Mouse (Mus musculus): ENCODE results near the gene Pkd1l3. TPM values are rescaled to one million over a fixed set of nuclear protein-coding genes. Genes with fewer than 3 reads are reported as not detected.
A peak's percentile ranks its signal among the peaks of the same experiment; 100 is the strongest.

Pkd1l3 gene
- 0.13 and 0.22 TPM in 2 replicates for polyA plus RNA-seq (2016; fragmentation: Nextera tagmentation; extraction: Ambion mirVana)

GRCm38 (mm10) chr8:109614243-109615210 lies at the start of gene Pkd1l3:
Pkd1l3 (plus strand) TSS chr8:109614517.
- 62% methylated on average over 27 of the region's 27 CpGs for WGBS
- Histone ChIP-seq H3K27ac (no peak within 1 kb of the TSS), H3K4me3 (no peak within 1 kb of the TSS), H3K9me3 (peaks cover 2% of the 10 kb centered on the region; the same call in 1 of the 2 replicates), H3K4me1 (no peaks in the 10 kb centered on the region), H3K27me3 (no peaks in the 10 kb centered on the region), H3K9ac (no peak within 1 kb of the TSS), H3K36me3 (no peaks in the 10 kb centered on the region), H3K4me2 (replicated peaks) (no peak within 1 kb of the TSS)
- ATAC-seq (ENCODE audit: insufficient number of reproducible peaks, insufficient read depth, low FRiP score, low TSS enrichment): no peak

GRCm38 (mm10) chr8:109564766-109565165 lies 49.6 kb upstream of the Pkd1l3 start:
- ATAC-seq (ENCODE audit: insufficient number of reproducible peaks, insufficient read depth, low FRiP score, low TSS enrichment): no peak
- peaks cover 38% of the 10 kb centered on the region for H3K36me3 ChIP-seq
- H3K27me3 ChIP-seq: no peaks in the 10 kb centered on the region
- H3K9me3 ChIP-seq: no peaks in the 10 kb centered on the region
- peak overlapping the region; percentile 76 for H3K4me3 ChIP-seq
- peak overlapping the region; percentile 91 for H3K9ac ChIP-seq
- 4% methylated on average over 10 of the region's 10 CpGs for WGBS
- peaks cover 15% of the 10 kb centered on the region; the same call in 1 of the 2 replicates for H3K4me1 ChIP-seq
- peak overlapping the region; percentile 72 for H3K4me2 ChIP-seq (replicated peaks)
- peak overlapping the region; percentile 89; the same call in 1 of the 2 replicates for H3K27ac ChIP-seq

GRCm38 (mm10) chr8:109565498-109566333 lies 48.6 kb upstream of the Pkd1l3 start, which contains the start of the genes Dhx38 and Txnl4b:
Dhx38 (minus strand) TSS chr8:109565861.
Txnl4b (plus strand) TSS chr8:109565892.
- H3K9me3 ChIP-seq: no peaks in the 10 kb centered on the region
- no peaks in the 10 kb centered on the region for H3K27me3 ChIP-seq
- peak; percentile 100 for ATAC-seq (ENCODE audit: insufficient number of reproducible peaks, insufficient read depth, low FRiP score, low TSS enrichment)
- H3K4me3 ChIP-seq: peak within 1 kb of the TSS; percentile 76
- peak within 1 kb of the TSS; percentile 89 for H3K27ac ChIP-seq
- H3K9ac ChIP-seq: peak within 1 kb of the TSS; percentile 91
- peaks cover 31% of the 10 kb centered on the region for H3K36me3 ChIP-seq
- peak within 1 kb of the TSS; percentile 72 for H3K4me2 ChIP-seq (replicated peaks)
- under 1% methylated on average over 52 of the region's 52 CpGs for whole genome bisulfite sequencing
- H3K4me1 ChIP-seq: peaks cover 15% of the 10 kb centered on the region; the same call in 1 of the 2 replicates

GRCm38 (mm10) chr8:109571139-109571538 lies 43.2 kb upstream of the Pkd1l3 start:
- Histone ChIP-seq H3K4me2 (replicated peaks) (no peak overlapping the region), H3K36me3 (peaks cover 15% of the 10 kb centered on the region; the same call in 1 of the 2 replicates), H3K27ac (no peak overlapping the region), H3K27me3 (no peaks in the 10 kb centered on the region), H3K4me3 (no peak overlapping the region), H3K9me3 (no peaks in the 10 kb centered on the region), H3K9ac (no peak overlapping the region), H3K4me1 (peaks cover 6% of the 10 kb centered on the region; the same call in 1 of the 2 replicates)
- no peak for ATAC-seq (ENCODE audit: insufficient number of reproducible peaks, insufficient read depth, low FRiP score, low TSS enrichment)
- WGBS: 89% methylated on average over 12 of the region's 12 CpGs

GRCm38 (mm10) chr8:109576311-109576710 lies 38.0 kb upstream of the Pkd1l3 start:
- H3K4me1 ChIP-seq: no peaks in the 10 kb centered on the region
- H3K9ac ChIP-seq: no peak overlapping the region
- H3K9me3 ChIP-seq: no peaks in the 10 kb centered on the region
- ATAC-seq (ENCODE audit: insufficient number of reproducible peaks, insufficient read depth, low FRiP score, low TSS enrichment): no peak
- no peak overlapping the region for H3K27ac ChIP-seq
- 77% methylated on average over 4 of the region's 4 CpGs for WGBS
- H3K36me3 ChIP-seq: 0 out of 2 replicates have a peak, but pooled peaks cover 3% of the 10 kb centered on the region
- no peaks in the 10 kb centered on the region for H3K27me3 ChIP-seq
- H3K4me2 ChIP-seq (replicated peaks): no peak overlapping the region
- no peak overlapping the region for H3K4me3 ChIP-seq

- no peaks in the 10 kb centered on the region for H3K9me3 ChIP-seq
- ATAC-seq (ENCODE audit: insufficient number of reproducible peaks, insufficient read depth, low FRiP score, low TSS enrichment): no peak
- WGBS: 65% methylated on average over 8 of the region's 8 CpGs
Observed at GRCm38 (mm10) chr8:109578900-109579301, 35.4 kb upstream of the Pkd1l3 start, which contains the start of gene Hp. Hp (minus strand) TSS chr8:109579172.

GRCm38 (mm10) chr8:109584293-109584692 lies 30.0 kb upstream of the Pkd1l3 start:
- Histone ChIP-seq H3K9ac (no peak overlapping the region), H3K27me3 (no peaks in the 10 kb centered on the region), H3K4me1 (no peaks in the 10 kb centered on the region), H3K4me3 (no peak overlapping the region), H3K4me2 (replicated peaks) (no peak overlapping the region), H3K27ac (no peak overlapping the region), H3K36me3 (no peaks in the 10 kb centered on the region), H3K9me3 (no peaks in the 10 kb centered on the region)
- WGBS: 82% methylated on average over 4 of the region's 4 CpGs
- no peak for ATAC-seq (ENCODE audit: insufficient number of reproducible peaks, insufficient read depth, low FRiP score, low TSS enrichment)

More at GRCm38 (mm10) chr8:109578900-109579301, 35.4 kb upstream of the Pkd1l3 start, which contains the start of gene Hp:
- Histone ChIP-seq H3K36me3 (no peaks in the 10 kb centered on the region), H3K4me1 (no peaks in the 10 kb centered on the region), H3K27me3 (no peaks in the 10 kb centered on the region), H3K27ac (no peak within 1 kb of the TSS), H3K4me2 (replicated peaks) (no peak within 1 kb of the TSS), H3K4me3 (no peak within 1 kb of the TSS), H3K9ac (no peak within 1 kb of the TSS)

- Histone ChIP-seq H3K4me2 (replicated peaks) (no peak overlapping the region), H3K9ac (no peak overlapping the region), H3K9me3 (no peaks in the 10 kb centered on the region), H3K4me1 (no peaks in the 10 kb centered on the region), H3K27me3 (no peaks in the 10 kb centered on the region), H3K27ac (no peak overlapping the region), H3K4me3 (no peak overlapping the region), H3K36me3 (no peaks in the 10 kb centered on the region)
- WGBS: 95% methylated on average over 3 of the region's 3 CpGs
- no peak for ATAC-seq (ENCODE audit: insufficient number of reproducible peaks, insufficient read depth, low FRiP score, low TSS enrichment)
Observed at GRCm38 (mm10) chr8:109584830-109585229, 29.5 kb upstream of the Pkd1l3 start.

- Histone ChIP-seq H3K4me3 (no peak overlapping the region), H3K4me2 (replicated peaks) (no peak overlapping the region)
- ATAC-seq (ENCODE audit: insufficient number of reproducible peaks, insufficient read depth, low FRiP score, low TSS enrichment): no peak
Observed at GRCm38 (mm10) chr8:109585652-109586051, 28.7 kb upstream of the Pkd1l3 start.

GRCm38 (mm10) chr8:109586972-109587504 lies 27.3 kb upstream of the Pkd1l3 start:
- 67% methylated on average over 7 of the region's 7 CpGs for WGBS

More at GRCm38 (mm10) chr8:109585652-109586051, 28.7 kb upstream of the Pkd1l3 start:
- H3K27ac ChIP-seq: no peak overlapping the region
- no peaks in the 10 kb centered on the region for H3K36me3 ChIP-seq
- no peaks in the 10 kb centered on the region for H3K27me3 ChIP-seq
- no peaks in the 10 kb centered on the region for H3K9me3 ChIP-seq
- no peaks in the 10 kb centered on the region for H3K4me1 ChIP-seq
- no peak overlapping the region for H3K9ac ChIP-seq

GRCm38 (mm10) chr8:109590901-109591300 lies 23.4 kb upstream of the Pkd1l3 start:
- no peaks in the 10 kb centered on the region for H3K9me3 ChIP-seq
- 84% methylated on average over 9 of the region's 9 CpGs for WGBS
- no peak overlapping the region for H3K27ac ChIP-seq

More at GRCm38 (mm10) chr8:109586972-109587504, 27.3 kb upstream of the Pkd1l3 start:
- Histone ChIP-seq H3K4me1 (no peaks in the 10 kb centered on the region), H3K4me2 (replicated peaks) (no peak overlapping the region), H3K36me3 (peaks cover 6% of the 10 kb centered on the region; the same call in 1 of the 2 replicates), H3K27me3 (no peaks in the 10 kb centered on the region), H3K27ac (no peak overlapping the region), H3K9ac (no peak overlapping the region), H3K9me3 (no peaks in the 10 kb centered on the region), H3K4me3 (no peak overlapping the region)
- no peak for ATAC-seq (ENCODE audit: insufficient number of reproducible peaks, insufficient read depth, low FRiP score, low TSS enrichment)

More at GRCm38 (mm10) chr8:109590901-109591300, 23.4 kb upstream of the Pkd1l3 start:
- no peak for ATAC-seq (ENCODE audit: insufficient number of reproducible peaks, insufficient read depth, low FRiP score, low TSS enrichment)
- Histone ChIP-seq H3K4me2 (replicated peaks) (no peak overlapping the region), H3K9ac (no peak overlapping the region), H3K36me3 (peaks cover 35% of the 10 kb centered on the region), H3K4me1 (no peaks in the 10 kb centered on the region), H3K4me3 (no peak overlapping the region), H3K27me3 (no peaks in the 10 kb centered on the region)
